Mouse (Mus musculus): ENCODE data around the gene Rgs3.

The Rgs3 gene

DNA sequence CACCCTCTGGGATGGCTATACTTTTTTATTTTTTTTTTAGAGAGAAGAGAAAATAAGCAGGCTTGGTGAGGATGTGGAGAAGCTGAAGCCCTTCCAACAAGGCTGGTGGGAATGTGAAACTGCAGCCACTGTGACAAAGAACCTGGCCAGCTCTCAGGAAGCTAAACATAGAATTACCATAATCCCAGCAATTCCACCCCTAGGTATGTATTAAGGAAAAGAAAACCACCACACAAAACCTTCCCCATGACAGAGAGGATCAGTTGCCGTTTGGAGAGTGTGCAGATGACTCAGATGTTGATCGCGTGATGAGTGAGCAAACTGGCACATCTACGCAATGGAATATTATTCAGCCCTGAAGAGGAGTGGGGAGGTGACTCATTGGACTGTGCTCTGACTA is 179.9 kb downstream of the Rgs3 start:
- intact Hi-C loops (cut with DNase I): no loop called here

DNA sequence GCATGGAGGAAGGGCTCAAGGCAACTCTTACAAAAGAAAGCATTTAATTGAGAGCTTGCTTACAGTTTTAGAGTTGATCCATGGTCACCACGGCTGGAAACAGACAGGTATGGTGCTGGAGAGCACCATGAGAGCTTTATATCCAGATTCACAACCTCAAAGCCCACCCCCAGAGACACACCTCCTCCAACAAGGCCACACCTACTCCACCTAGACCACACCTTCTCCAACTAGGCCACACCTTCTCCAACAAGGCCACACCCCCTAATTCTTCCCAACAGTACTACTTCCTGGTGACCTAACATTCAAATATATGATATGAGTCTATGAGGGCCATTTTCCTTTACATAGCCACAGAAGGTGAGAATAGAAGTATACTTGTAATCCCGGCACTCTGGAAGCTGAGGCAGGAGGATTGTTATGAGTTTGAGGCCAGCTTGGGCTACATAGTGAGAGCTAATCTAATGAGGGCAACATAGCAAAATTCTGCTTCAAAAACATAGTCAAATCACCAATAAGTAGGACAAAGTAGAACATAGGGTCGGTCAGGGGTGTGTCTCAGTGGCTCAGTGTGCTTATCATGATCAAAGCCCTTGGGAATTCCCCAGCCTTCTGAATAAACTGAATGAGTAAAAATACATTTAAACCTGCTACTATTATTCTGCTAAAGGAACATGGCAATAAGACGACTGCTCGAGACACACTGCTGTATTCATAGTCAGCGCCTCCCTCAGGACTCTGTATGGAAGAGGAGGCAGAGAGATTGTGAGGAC is 180.8 kb downstream of the Rgs3 start:
- intact Hi-C loops (cut with DNase I): no loop called here

DNA sequence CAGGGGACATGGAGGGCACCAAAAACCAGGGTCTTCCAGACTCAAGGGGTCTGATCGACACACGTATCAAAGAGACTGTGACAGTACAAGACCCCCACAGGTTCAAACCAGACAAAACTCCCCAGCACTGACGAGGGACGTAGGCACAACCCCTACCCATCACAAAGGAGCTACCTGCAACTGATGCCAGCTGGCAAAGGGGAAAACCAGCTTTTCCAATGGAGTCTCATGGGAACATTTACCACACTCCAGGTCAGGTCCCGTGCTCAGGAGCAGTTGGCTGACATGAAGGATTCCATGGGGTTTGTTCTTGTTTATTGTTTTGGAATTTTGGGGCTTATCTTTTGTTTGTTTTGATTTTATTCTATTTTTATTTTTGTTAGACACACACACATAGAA is 181.4 kb downstream of the Rgs3 start:
- intact Hi-C loops (cut with DNase I): no loop called here

DNA sequence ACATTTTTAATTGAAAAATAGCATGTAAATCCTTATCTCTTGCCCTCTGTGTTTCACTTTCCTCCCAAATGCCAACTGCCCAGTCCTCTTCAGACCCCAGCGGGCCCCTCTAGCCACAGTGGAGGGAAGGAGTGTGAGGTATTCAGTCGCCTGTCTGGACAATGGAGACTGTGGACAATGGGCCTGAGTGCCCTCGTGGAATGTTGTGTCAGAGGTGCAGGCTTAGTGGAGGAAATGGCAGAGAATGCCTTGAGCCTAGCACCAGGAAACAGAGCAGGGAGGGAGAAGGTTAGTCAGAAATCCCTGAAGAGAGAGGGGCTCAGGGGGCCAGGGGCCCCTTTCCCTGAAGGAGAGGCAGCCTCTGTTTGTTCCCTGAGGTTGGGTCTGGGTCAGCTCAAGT is 182.0 kb downstream of the Rgs3 start:
- intact Hi-C loops (cut with DNase I): no loop called here

DNA sequence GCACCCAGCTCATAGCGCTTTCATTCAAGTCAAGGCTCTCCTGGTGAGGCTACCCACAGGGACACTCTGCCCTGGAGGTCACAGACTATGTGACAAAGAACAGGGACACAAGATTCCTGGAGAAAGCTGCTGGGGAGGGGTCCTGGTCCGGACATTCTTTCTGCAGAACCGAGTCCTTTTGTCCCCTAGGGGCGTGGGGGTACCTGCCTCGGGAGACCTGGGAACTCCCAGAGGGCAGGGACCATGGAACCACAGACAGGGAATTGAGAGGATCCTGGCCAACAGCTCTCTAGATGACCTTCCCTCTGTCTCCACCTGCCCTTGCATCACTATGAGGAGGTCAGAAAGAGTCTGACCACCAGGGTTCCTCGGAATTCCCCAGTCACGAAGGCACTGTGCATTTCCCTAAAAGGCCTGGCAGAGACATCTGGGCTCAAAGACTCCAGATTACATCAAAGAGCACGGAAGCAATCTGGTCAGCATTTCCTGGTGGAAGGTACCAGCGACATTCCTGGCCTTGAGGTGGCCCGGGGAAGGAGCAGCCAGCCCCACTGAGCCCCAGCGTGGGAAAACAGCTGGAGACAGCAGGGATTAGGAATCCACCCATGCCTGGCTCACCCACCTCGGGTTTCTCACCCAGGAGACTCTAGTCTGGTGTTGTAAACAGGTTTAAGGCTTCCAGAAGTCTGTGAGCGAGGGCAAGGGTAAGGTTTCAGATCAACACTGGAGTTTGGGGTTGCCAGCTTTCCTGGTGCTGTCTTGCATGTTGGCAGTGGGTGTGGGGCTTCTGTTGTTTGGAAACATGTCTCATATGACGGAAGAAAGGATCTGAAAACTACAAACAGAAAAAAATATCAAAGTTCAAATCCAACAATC is 183.5 kb downstream of the Rgs3 start:
- intact Hi-C loops (cut with DNase I): no loop called here

DNA sequence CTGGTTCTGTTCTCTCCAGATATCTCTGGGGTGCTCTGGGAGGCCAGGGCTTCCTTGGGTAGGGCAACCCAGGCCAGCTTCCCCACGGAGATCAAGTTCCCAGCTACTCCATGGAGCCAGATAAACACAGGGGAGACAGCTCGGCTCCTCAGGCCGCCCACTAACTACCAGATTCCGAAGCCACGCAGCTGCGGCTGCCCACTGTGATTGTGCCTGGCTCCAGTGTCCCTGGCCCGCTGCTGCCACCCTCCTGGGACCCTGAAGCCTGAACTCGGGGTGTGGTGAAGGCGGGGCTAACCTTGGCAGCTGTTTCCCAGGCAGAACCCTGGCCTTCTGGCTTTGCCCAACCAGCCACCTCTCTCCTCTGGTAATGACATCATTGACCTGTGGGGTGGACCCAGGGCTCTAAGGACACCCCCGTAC is 184.9 kb downstream of the Rgs3 start:
- intact Hi-C loops (cut with DNase I): no loop called here

DNA sequence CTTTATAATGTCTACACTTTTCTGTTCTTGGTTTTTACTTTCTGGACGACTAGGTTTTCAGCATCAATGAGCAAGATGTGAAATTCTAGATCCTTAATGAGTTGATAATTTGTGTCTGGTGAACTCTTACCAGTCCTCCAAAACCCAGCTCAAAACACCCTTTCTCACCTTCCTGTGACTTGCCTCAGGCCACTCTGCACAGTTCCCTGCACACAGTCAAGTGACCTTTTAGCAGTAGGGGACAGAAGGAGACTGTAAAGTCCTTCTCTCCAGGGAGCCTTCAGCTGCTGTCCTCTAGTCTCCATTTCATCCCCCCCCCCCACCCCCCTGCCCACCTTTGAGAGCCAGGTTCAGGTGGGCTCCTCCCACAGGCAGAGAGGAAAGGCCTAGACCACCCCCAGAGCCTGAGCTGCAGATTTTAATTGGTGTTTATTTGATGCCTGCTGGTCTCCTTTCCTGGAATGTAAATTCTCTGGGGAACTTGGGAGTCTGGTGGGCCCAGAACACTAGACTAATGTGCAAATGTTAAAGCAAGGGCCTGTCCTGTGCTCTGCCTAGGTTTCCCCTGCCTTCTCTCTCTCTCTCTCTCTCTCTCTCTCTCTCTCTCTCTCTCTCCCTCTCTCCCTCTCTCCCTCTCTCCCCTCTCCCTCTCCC is 185.5 kb downstream of the Rgs3 start:
- intact Hi-C loops (cut with DNase I): no loop called here
